Mouse (Mus musculus) effector memory CD4-positive, alpha-beta T cell, adult 7 months (primary cell): ENCODE results near the gene Gins3. TPM values are rescaled to one million over a fixed set of nuclear protein-coding genes. Genes with fewer than 3 reads are reported as not detected.

Experiments used
- polyA plus RNA-seq: library from polyadenylated mRNA; unstranded; fragments of 100-300 nt; shearing (Covaris generic); gene quantifications from one replicate; pipeline ENCODE4 v1.2.1, GENCODE M21; 2017

Gene Gins3
- 5.0 TPM for polyA plus RNA-seq

DNA sequence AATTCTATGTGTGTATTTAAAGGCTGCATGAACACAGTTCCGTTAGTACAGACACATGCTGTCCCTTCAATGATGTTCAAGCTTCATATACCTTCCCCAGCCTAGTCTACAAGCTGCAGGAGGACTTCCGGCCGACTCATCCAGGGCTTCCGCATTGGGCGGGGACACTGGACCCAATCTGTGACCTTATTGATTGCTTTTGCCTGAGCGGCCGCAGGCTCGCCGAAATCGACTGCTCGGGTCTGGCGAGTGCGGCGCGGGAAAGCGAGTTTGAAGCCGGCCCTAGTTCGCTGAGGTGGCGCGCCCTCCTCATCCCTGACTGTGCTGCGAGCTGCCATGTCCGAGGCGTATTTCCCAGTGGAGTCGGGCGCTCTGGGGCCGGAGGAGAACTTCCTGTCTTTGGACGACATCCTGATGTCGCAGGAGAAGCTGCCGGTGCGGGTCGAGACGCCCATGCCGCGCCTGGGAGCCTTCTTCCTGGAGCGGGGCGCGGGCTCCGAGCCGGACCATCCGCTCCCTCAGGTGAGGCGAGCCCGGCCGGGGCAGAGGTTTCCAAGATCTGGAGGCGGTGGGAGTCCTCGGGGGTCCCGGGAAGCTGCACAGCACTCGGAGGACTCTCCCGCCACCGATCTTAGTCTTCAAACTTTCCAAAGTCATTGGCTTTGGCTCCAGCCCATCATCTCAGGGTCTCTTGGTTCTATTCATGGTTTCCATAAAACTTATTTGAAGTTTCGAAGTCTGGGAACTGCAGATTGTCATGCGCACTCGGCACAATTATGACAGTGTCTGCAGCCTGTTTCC is at the start of gene Gins3:
Gins3 (plus strand) TSS at position 192 of the 801 bp plus-strand sequence.

DNA sequence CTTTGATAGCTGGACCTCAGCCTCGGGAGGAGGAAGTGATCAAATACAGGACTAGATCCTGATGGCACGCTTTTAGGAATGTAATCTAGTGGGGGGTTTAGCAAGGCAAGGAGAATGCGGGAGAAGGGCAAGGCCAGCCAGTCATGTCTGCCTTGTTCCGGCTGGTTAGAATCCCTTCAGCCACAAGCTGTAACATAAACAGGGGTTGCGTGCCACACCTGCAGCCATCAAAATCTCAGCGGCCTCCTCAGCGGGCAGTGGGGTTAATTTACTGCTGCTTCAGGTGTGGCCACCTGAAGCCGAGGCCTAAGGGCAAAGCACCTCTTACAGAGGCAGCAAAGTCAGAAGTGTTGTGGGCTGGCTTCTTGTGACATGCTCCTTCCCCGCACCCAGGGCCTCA is 43.4 kb downstream of the Gins3 start, which contains the start of gene Ndrg4:
Ndrg4 (plus strand) TSS at position 350 of the 400 bp plus-strand sequence.

Other genes starting within 250 kb of the Gins3 start
- 36.4 TPM for gene Cfap20, start 198.6 kb upstream of the Gins3 start, polyA plus RNA-seq
- gene Csnk2a2, start 143.4 kb upstream of the Gins3 start, polyA plus RNA-seq, result 40.8 TPM
- not detected for gene Ccdc113, start 99.4 kb upstream of the Gins3 start, polyA plus RNA-seq
- not detected for gene Prss54, start 57.1 kb upstream of the Gins3 start, polyA plus RNA-seq
- gene Ndrg4, start 43.5 kb downstream of the Gins3 start, polyA plus RNA-seq, result 0.18 TPM
- 64.1 TPM for gene Setd6, start 82.4 kb downstream of the Gins3 start, polyA plus RNA-seq
- gene Cnot1, start 174.0 kb downstream of the Gins3 start, polyA plus RNA-seq, result 98.3 TPM
- 178 TPM for gene Sap18b, start 191.9 kb downstream of the Gins3 start, polyA plus RNA-seq
- gene Slc38a7, start 220.1 kb downstream of the Gins3 start, polyA plus RNA-seq, result 5.4 TPM